Mouse (Mus musculus) effector memory CD4-positive, alpha-beta T cell, adult 5 months (primary cell): ENCODE measurements around the gene Mydgf. TPM values are rescaled to one million over a fixed set of nuclear protein-coding genes. Genes with fewer than 3 reads are reported as not detected.

Source experiments
- polyA plus RNA-seq: library from polyadenylated mRNA; unstranded; fragments of 100-300 nt; shearing (Covaris generic); gene quantifications from one replicate; pipeline ENCODE4 v1.2.1, GENCODE M21; 2017

The Mydgf gene
- polyA plus RNA-seq = 49.2 TPM

GRCm38 (mm10) chr17:56183658-56184103 is at the start of gene Mydgf:
Mydgf (minus strand) TSS chr17:56183920.

DNA sequence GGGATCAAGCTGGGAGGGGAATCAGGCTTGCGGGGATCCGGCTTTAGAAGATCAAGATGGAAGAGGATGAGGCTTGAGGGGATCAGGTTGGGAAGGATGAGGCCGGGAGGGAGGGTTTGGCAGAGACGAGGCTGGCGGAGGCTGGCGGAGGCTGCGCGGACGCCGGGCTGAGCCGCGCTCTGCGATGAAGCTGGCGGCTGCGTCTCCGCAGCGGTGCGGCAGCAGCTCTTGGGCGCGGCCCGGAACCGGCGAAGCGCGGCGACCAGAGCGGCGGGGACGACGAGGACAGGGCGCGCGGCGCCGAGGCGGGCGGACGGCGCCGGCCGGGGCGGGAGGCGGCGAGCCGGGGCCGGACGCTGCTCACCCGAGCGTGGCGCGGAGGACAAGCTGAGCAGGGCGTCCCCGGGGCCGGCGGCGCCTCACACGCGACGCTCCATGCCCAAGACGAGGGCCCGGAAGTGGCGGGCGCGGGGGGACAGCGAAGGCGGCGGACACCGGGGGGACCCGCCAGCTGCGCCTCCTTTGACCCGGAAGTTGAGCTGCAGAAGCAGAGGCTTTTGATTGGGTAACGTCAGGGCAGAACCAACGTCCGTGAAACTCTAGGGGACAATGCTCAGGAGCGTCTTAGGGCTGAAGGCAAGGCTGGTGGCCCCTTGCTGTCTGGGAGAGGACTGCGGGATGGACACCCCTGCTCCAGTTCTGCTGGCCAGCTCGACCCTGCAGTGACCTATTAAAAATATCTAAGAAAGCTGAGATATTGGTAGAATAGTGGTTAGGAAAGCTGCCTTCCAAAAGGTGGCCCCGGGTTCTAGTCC is 34.9 kb upstream of the Mydgf start, which contains the start of gene Dpp9:
TSS of gene Dpp9 (minus strand) at position 529 of the 815 bp plus-strand sequence.

DNA sequence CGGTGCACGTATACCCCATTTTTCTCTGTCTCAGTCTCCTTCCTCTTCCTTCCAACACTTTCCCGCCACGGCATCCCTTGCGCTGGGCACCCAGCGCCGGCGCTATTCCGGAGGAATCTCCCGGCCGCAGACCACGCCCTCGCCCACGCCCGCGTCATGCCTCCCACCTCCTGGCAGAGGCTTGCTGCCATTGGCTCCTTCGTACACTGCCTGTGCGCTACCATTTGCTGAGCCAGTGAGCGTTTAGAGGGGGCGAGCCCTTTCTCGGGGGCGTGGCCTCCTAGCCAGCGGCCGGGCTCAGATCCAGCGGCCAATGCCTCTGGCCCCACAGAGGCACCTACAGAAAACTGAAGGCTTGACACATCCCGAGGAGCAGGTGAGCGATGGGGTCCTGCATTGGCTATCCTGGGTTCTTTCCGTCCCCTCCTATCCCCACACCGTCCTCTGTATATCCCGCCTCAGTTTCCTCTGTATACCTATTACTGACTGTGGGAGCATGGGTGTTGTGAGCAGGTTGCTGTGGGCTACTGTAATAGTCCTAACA is 21.4 kb downstream of the Mydgf start, which contains the start of gene Tnfaip8l1:
TSS of gene Tnfaip8l1 (plus strand) at position 247 of the 544 bp plus-strand sequence.

DNA sequence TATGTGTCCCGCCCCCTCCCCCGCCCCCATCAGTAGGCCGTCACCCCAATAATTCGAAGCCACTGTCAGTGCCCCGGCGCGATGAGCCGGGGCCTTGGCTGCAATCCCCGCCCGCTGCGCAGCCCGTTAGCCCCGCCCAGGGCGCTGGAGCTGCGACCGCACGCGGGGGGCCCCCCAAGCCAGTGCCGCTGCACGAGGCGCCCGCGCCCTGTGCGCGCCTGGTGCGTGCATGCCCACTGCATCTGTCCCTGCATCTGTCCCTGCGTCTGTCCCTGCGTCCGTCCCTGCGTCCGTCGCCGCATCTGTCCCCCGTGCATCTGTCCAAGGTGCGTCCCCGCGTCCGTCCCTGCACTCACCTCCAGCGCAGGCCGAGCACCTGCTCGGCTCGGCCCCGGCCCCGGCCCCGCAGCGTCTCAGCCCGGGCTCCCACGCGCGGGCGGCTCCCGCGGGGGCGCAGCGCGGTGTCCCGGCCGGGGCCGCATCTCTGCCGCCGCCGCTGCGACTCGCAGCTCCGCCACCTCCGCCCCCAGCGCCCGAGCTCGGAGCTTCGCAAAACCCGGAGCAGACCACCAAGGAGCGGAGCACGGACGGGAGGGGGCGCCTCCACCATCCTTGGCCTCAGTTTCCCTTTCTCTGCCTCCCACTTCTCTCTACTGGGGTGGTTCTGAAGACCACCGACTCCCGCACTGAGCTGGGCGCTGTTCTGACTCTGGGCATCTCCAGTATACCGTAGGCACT is 43.7 kb downstream of the Mydgf start, which contains the start of gene Sema6b:
TSS of gene Sema6b (minus strand) at position 486 of the 738 bp plus-strand sequence.

Other genes with a start within 250 kb of the Mydgf start
- 5.7 TPM for gene Zfp119b, start 234.4 kb downstream of the Mydgf start, polyA plus RNA-seq
- 1.8 TPM for gene Ebi3, start 231.3 kb downstream of the Mydgf start, polyA plus RNA-seq
- 33.0 TPM for gene Yju2, start 224.8 kb downstream of the Mydgf start, polyA plus RNA-seq
- gene Shd, start 213.5 kb downstream of the Mydgf start, polyA plus RNA-seq = 0.41 TPM
- gene Fsd1, start 197.4 kb downstream of the Mydgf start, polyA plus RNA-seq = not detected
- gene Stap2, start 178.3 kb downstream of the Mydgf start, polyA plus RNA-seq = 0.31 TPM
- gene Mpnd, start 178.2 kb downstream of the Mydgf start, polyA plus RNA-seq = 138 TPM
- 124 TPM for gene Sh3gl1, start 147.3 kb downstream of the Mydgf start, polyA plus RNA-seq
- gene Chaf1a, start 143.5 kb downstream of the Mydgf start, polyA plus RNA-seq = 1.5 TPM
- gene Ubxn6, start 108.9 kb downstream of the Mydgf start, polyA plus RNA-seq = 63.5 TPM
- gene Hdgfl2, start 104.3 kb downstream of the Mydgf start, polyA plus RNA-seq = 113 TPM
- gene Plin4, start 74.1 kb downstream of the Mydgf start, polyA plus RNA-seq = not detected
- gene Plin5, start 66.3 kb downstream of the Mydgf start, polyA plus RNA-seq = not detected
- not detected for gene Lrg1, start 61.9 kb downstream of the Mydgf start, polyA plus RNA-seq
- 0.16 TPM for gene Sema6b, start 43.6 kb downstream of the Mydgf start, polyA plus RNA-seq
- gene Tnfaip8l1, start 21.4 kb downstream of the Mydgf start, polyA plus RNA-seq = 19.0 TPM
- 38.9 TPM for gene Dpp9, start 35.0 kb upstream of the Mydgf start, polyA plus RNA-seq
- 12.0 TPM for gene Fem1a, start 72.9 kb upstream of the Mydgf start, polyA plus RNA-seq
- 2.8 TPM for gene Ticam1, start 92.9 kb upstream of the Mydgf start, polyA plus RNA-seq
- 20.6 TPM for gene Plin3, start 109.0 kb upstream of the Mydgf start, polyA plus RNA-seq
- gene Arrdc5, start 116.4 kb upstream of the Mydgf start, polyA plus RNA-seq = not detected
- gene Uhrf1, start 119.4 kb upstream of the Mydgf start, polyA plus RNA-seq = 6.8 TPM
- 44.5 TPM for gene Kdm4b, start 142.1 kb upstream of the Mydgf start, polyA plus RNA-seq